Mouse (Mus musculus): ENCODE measurements around the gene Ifitm1. TPM values are rescaled to one million over a fixed set of nuclear protein-coding genes. Genes with fewer than 3 reads are reported as not detected.

The Ifitm1 gene
- polyA plus RNA-seq, 1 experiment from 2014 or later = 11.7 TPM

- WGBS = 82% methylated on average over 8 of the region's 8 CpGs
- no peaks in the 10 kb centered on the region for H3K4me1 ChIP-seq (replicated peaks)
- H3K27me3 ChIP-seq = no peaks in the 10 kb centered on the region; the same call in 1 of the 2 replicates
- H3K36me3 ChIP-seq = no peaks in the 10 kb centered on the region
- H3K4me3 ChIP-seq = no peak overlapping the region
- no peak overlapping the region for H3K4me2 ChIP-seq
- no peak for ATAC-seq (replicated peaks; ENCODE audit: insufficient number of reproducible peaks, insufficient read depth, low FRiP score, low read depth)
- H3K9me3 ChIP-seq (replicated peaks) = no peaks in the 10 kb centered on the region
- no peak overlapping the region for H3K27ac ChIP-seq
- no peak overlapping the region for H3K9ac ChIP-seq
Measured at GRCm38 (mm10) chr7:140981704-140982103, 14.7 kb downstream of the Ifitm1 start.

DNA sequence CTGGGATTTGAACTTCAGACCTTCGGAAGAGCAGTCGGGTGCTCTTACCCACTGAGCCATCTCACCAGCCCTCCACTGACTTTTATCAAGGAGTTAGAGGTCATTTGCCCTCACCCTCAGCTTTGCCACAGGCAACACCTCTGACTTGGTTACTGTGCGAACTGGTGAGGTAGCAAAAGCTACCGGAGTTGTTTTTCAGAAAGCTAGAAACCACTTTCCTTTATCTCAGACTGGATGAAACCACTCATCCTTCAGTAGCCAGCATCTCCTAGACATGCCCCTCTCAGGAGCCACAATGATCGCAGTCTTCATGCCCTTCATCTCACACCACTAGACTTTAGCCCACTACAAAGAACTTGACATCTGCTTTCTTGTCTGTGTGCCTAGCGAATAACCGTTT lies 15.9 kb downstream of the Ifitm1 start:
- ATAC-seq (replicated peaks; ENCODE audit: insufficient number of reproducible peaks, insufficient read depth, low FRiP score, low read depth) = no peak
- WGBS = 59% methylated on average over 7 of the region's 7 CpGs
- Histone ChIP-seq H3K9me3 (replicated peaks) (no peaks in the 10 kb centered on the region), H3K27ac (no peak overlapping the region), H3K4me3 (no peak overlapping the region), H3K4me1 (replicated peaks) (no peaks in the 10 kb centered on the region), H3K27me3 (no peaks in the 10 kb centered on the region; the same call in 1 of the 2 replicates), H3K9ac (no peak overlapping the region), H3K4me2 (no peak overlapping the region), H3K36me3 (no peaks in the 10 kb centered on the region)

- no peak overlapping the region for H3K27ac ChIP-seq
Measured at GRCm38 (mm10) chr7:140987182-140988138, 20.4 kb downstream of the Ifitm1 start.

DNA sequence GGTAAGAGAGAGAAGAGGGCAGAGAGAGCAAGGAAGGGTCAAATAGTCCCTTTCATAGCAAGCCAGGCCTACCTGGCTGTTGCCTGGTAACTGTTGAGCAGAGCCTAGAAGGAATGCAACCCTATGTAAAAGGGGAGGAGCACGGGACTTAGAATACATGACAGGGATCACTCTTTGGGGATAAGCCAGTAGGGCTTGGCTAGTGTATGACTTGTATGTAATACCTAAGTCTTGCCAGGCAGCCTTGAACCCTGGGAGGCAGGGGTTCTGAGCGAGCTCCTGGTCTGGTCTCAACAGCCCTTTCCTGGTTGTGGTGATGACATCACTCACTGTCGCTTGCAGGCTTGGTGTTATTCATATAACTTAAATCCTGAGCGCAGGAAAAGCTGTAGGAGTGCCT lies 22.0 kb downstream of the Ifitm1 start:
- no peak for ATAC-seq (replicated peaks; ENCODE audit: insufficient number of reproducible peaks, insufficient read depth, low FRiP score, low read depth)
- H3K27me3 ChIP-seq = no peaks in the 10 kb centered on the region
- no peaks in the 10 kb centered on the region for H3K36me3 ChIP-seq
- H3K9me3 ChIP-seq (replicated peaks) = no peaks in the 10 kb centered on the region
- H3K9ac ChIP-seq = no peak overlapping the region
- H3K27ac ChIP-seq = no peak overlapping the region
- no peaks in the 10 kb centered on the region for H3K4me1 ChIP-seq (replicated peaks)
- whole genome bisulfite sequencing = 63% methylated on average over 4 of the region's 4 CpGs
- H3K4me3 ChIP-seq = no peak overlapping the region
- H3K4me2 ChIP-seq = no peak overlapping the region

More at GRCm38 (mm10) chr7:140987182-140988138, 20.4 kb downstream of the Ifitm1 start:
- no peak overlapping the region for H3K4me3 ChIP-seq
- no peaks in the 10 kb centered on the region for H3K36me3 ChIP-seq
- no peak overlapping the region for H3K4me2 ChIP-seq
- H3K9ac ChIP-seq = no peak overlapping the region
- H3K27me3 ChIP-seq = no peaks in the 10 kb centered on the region; the same call in 1 of the 2 replicates
- H3K4me1 ChIP-seq (replicated peaks) = no peaks in the 10 kb centered on the region
- WGBS = 71% methylated on average over 17 of the region's 17 CpGs
- no peak for ATAC-seq (replicated peaks; ENCODE audit: insufficient number of reproducible peaks, insufficient read depth, low FRiP score, low read depth)
- no peaks in the 10 kb centered on the region for H3K9me3 ChIP-seq (replicated peaks)

GRCm38 (mm10) chr7:140990185-140990584 lies 23.2 kb downstream of the Ifitm1 start:
- WGBS = 51% methylated on average over 6 of the region's 6 CpGs
- H3K27ac ChIP-seq = no peak overlapping the region
- no peaks in the 10 kb centered on the region for H3K36me3 ChIP-seq
- ATAC-seq (replicated peaks; ENCODE audit: insufficient number of reproducible peaks, insufficient read depth, low FRiP score, low read depth) = no peak
- no peak overlapping the region; the same call in 1 of the 2 replicates for H3K4me2 ChIP-seq
- H3K9me3 ChIP-seq (replicated peaks) = no peaks in the 10 kb centered on the region
- H3K27me3 ChIP-seq = no peaks in the 10 kb centered on the region
- H3K4me1 ChIP-seq (replicated peaks) = no peaks in the 10 kb centered on the region
- no peak overlapping the region for H3K4me3 ChIP-seq
- H3K9ac ChIP-seq = no peak overlapping the region

GRCm38 (mm10) chr7:140990622-140991021 lies 23.6 kb downstream of the Ifitm1 start:
- ATAC-seq (replicated peaks; ENCODE audit: insufficient number of reproducible peaks, insufficient read depth, low FRiP score, low read depth) = no peak
- Histone ChIP-seq H3K9ac (no peak overlapping the region), H3K4me1 (replicated peaks) (no peaks in the 10 kb centered on the region), H3K4me3 (no peak overlapping the region), H3K4me2 (no peak overlapping the region), H3K36me3 (no peaks in the 10 kb centered on the region), H3K27ac (no peak overlapping the region), H3K9me3 (replicated peaks) (no peaks in the 10 kb centered on the region), H3K27me3 (no peaks in the 10 kb centered on the region)
- WGBS = 59% methylated on average over 5 of the region's 5 CpGs

DNA sequence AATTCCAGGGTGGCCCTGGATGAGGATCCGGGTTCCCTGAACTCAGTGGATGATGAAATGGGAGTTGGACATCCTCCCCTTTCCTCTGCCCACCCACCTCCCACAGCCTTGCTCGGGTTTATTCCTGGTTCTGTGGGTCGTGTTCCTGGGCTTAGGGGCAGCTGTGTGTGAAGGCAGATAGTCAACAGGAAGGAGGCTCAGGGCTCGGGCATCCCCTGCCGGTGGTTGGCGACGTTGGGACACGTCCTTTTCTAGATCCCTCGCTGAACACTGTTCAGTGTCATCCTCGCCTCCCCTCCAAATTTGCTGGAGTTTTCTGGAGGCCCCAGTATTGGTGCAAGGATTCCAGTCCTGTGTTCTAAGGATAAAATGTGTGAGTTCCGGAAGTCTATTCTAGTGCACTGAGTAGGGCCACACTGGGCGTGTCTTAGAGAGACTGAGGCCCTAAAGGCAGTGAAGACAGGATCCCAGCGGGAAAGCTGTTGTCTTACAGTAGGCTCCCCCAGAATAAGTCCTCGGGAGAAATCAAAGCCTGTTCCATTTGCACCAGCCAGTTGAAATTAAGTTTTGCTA lies 24.2 kb downstream of the Ifitm1 start:
- ATAC-seq (replicated peaks; ENCODE audit: insufficient number of reproducible peaks, insufficient read depth, low FRiP score, low read depth) = no peak
- 68% methylated on average over 14 of the region's 14 CpGs for WGBS
- no peak overlapping the region for H3K4me3 ChIP-seq

GRCm38 (mm10) chr7:140997817-140998216 lies 30.8 kb downstream of the Ifitm1 start:
- 47% methylated on average over 1 of the region's 1 CpGs for WGBS
- Histone ChIP-seq H3K27me3 (no peaks in the 10 kb centered on the region), H3K27ac (no peak overlapping the region), H3K36me3 (no peaks in the 10 kb centered on the region), H3K4me3 (no peak overlapping the region), H3K4me1 (replicated peaks) (no peaks in the 10 kb centered on the region), H3K9ac (no peak overlapping the region), H3K4me2 (no peak overlapping the region), H3K9me3 (replicated peaks) (no peaks in the 10 kb centered on the region)
- no peak for ATAC-seq (replicated peaks; ENCODE audit: insufficient number of reproducible peaks, insufficient read depth, low FRiP score, low read depth)

More for the DNA sequence above, 24.2 kb downstream of the Ifitm1 start:
- H3K9me3 ChIP-seq (replicated peaks) = no peaks in the 10 kb centered on the region
- no peak overlapping the region for H3K4me2 ChIP-seq
- H3K9ac ChIP-seq = no peak overlapping the region
- no peak overlapping the region for H3K27ac ChIP-seq
- H3K4me1 ChIP-seq (replicated peaks) = no peaks in the 10 kb centered on the region
- no peaks in the 10 kb centered on the region for H3K36me3 ChIP-seq
- H3K27me3 ChIP-seq = no peaks in the 10 kb centered on the region

GRCm38 (mm10) chr7:140998853-140999700 lies 32.1 kb downstream of the Ifitm1 start:
- Histone ChIP-seq H3K27me3 (no peaks in the 10 kb centered on the region), H3K9ac (no peak overlapping the region), H3K4me2 (0 out of 2 replicates have a peak overlapping the region, but pooled peaks have one; percentile 7), H3K9me3 (replicated peaks) (no peaks in the 10 kb centered on the region), H3K36me3 (no peaks in the 10 kb centered on the region), H3K4me3 (no peak overlapping the region), H3K27ac (no peak overlapping the region), H3K4me1 (replicated peaks) (no peaks in the 10 kb centered on the region)
- no peak for ATAC-seq (replicated peaks; ENCODE audit: insufficient number of reproducible peaks, insufficient read depth, low FRiP score, low read depth)
- WGBS = 71% methylated on average over 11 of the region's 11 CpGs

- Histone ChIP-seq H3K9me3 (replicated peaks) (no peaks in the 10 kb centered on the region), H3K4me2 (no peak overlapping the region), H3K9ac (no peak overlapping the region), H3K4me1 (replicated peaks) (no peaks in the 10 kb centered on the region), H3K36me3 (no peaks in the 10 kb centered on the region), H3K27ac (no peak overlapping the region), H3K4me3 (no peak overlapping the region), H3K27me3 (no peaks in the 10 kb centered on the region)
- 73% methylated on average over 15 of the region's 15 CpGs for WGBS
- no peak for ATAC-seq (replicated peaks; ENCODE audit: insufficient number of reproducible peaks, insufficient read depth, low FRiP score, low read depth)
Measured at GRCm38 (mm10) chr7:141000881-141001708, 34.1 kb downstream of the Ifitm1 start.
